ENCODE assay signal across 25 mouse cellular contexts in the genomic region with DNA sequence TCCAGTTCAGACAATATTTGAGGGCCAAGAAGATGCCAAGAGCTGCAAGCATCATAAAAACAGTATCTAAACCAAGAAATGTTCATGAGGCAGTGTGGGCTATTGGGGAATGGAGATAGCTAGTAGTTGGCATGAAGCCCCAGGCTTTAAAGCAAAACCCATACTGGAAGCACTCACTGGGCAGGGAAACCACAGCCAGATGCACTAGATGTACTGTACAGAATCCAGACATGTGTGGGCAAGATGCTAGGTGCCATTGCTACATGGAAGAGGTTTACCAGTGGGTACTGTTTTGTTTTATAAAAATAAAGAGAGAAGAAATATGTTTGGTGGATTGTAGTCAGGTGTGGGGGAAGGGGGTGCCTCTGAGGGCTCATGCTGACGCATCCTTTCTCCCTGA.
A peak's percentile ranks its signal among the peaks of the same experiment; 100 is the strongest.
DNase-seq lines count a peak whose midpoint lies in the region; ATAC-seq lines count a peak whose summit lies in the region.
"Had no signal": no experiment of that assay in that cellular context is flagged by ENCODE, and none has a peak within 500 bp of the region (broad histone marks: within the 10 kb centered on the region; RNA-seq: fewer than 3 reads in every experiment).

No protein-coding gene starts in this region.

- no peaks in the 10 kb centered on the region for H3K36me3 ChIP-seq in forebrain, embryonic 14.5 days (ENCODE audit: control insufficient read depth, insufficient read depth, low read length)
- no peaks in the 10 kb centered on the region for H3K36me3 ChIP-seq in forebrain, embryonic 11.5 days (ENCODE audit: control insufficient read depth, insufficient read depth, low read length)
- no peaks in the 10 kb centered on the region for H3K36me3 ChIP-seq in limb, embryonic 10.5 days
- H3K36me3 ChIP-seq: forebrain, embryonic 12.5 days; heart, embryonic 13.5 days; neural tube, embryonic 13.5 days had no signal

- ATAC-seq in forebrain, embryonic 14.5 days, result 0 out of 2 replicates have a peak, but pooled peaks have one; percentile 13
- no peak for ATAC-seq in forebrain, embryonic 11.5 days (replicated peaks; ENCODE audit: low FRiP score)
- ATAC-seq: activated CD4-positive, CD25-positive, alpha-beta regulatory T cell, adult 4 months; CD4-positive, CD25-positive, alpha-beta regulatory T cell, adult 4 months; hindbrain, postnatal 0 days; Patski had no signal

- H3K27ac ChIP-seq in forebrain, embryonic 14.5 days (ENCODE audit: low read depth, low read length), result no peak overlapping the region
- H3K27ac ChIP-seq in forebrain, embryonic 11.5 days (ENCODE audit: low read depth, low read length), result no peak overlapping the region
- peak overlapping the region; percentile 83; the same call in 1 of the 2 replicates for H3K27ac ChIP-seq in limb, embryonic 10.5 days
- H3K27ac ChIP-seq: forebrain, embryonic 12.5 days; heart, embryonic 13.5 days; hindbrain, postnatal 0 days; kidney, postnatal 0 days; neural tube, embryonic 13.5 days had no signal

- no peak overlapping the region for H3K9ac ChIP-seq in forebrain, embryonic 14.5 days (ENCODE audit: low read length)
- no peak overlapping the region for H3K9ac ChIP-seq in forebrain, embryonic 11.5 days (ENCODE audit: low read length)
- H3K9ac ChIP-seq: forebrain, embryonic 12.5 days; heart, embryonic 13.5 days had no signal

- no peak overlapping the region for H3K4me3 ChIP-seq in forebrain, embryonic 14.5 days (ENCODE audit: low read depth, low read length)
- H3K4me3 ChIP-seq in forebrain, embryonic 11.5 days (ENCODE audit: low read depth, low read length), result no peak overlapping the region
- H3K4me3 ChIP-seq in limb, embryonic 10.5 days, result no peak overlapping the region
- H3K4me3 ChIP-seq: forebrain, embryonic 12.5 days; heart, embryonic 13.5 days; megakaryocyte, embryonic 14.5 days; neural tube, embryonic 13.5 days had no signal

- H3K4me1 ChIP-seq in forebrain, embryonic 14.5 days (ENCODE audit: control insufficient read depth, insufficient read depth, low read length), result peaks cover 12% of the 10 kb centered on the region
- H3K4me1 ChIP-seq in forebrain, embryonic 11.5 days (replicated peaks; ENCODE audit: control insufficient read depth, insufficient read depth, low read length), result peaks cover 3% of the 10 kb centered on the region; the same call in 1 of the 2 replicates
- H3K4me1 ChIP-seq in limb, embryonic 10.5 days, result peaks cover 33% of the 10 kb centered on the region
- H3K4me1 ChIP-seq: megakaryocyte, embryonic 14.5 days had no signal

- WGBS in forebrain, embryonic 14.5 days, result 88% methylated on average over 1 of the region's 1 CpGs
- 90% methylated on average over 1 of the region's 1 CpGs for WGBS in forebrain, embryonic 11.5 days
- WGBS in limb, embryonic 10.5 days, result 98% methylated on average over 1 of the region's 1 CpGs

- no peaks in the 10 kb centered on the region; the same call in 1 of the 2 replicates for H3K27me3 ChIP-seq in forebrain, embryonic 14.5 days (replicated peaks; ENCODE audit: control insufficient read depth, insufficient read depth, low read length)
- no peaks in the 10 kb centered on the region for H3K27me3 ChIP-seq in forebrain, embryonic 11.5 days (ENCODE audit: control insufficient read depth, insufficient read depth, low read length)
- no peaks in the 10 kb centered on the region for H3K27me3 ChIP-seq in limb, embryonic 10.5 days (ENCODE audit: low read depth, poor library complexity, severe bottlenecking)
- H3K27me3 ChIP-seq: megakaryocyte, embryonic 14.5 days; neural tube, embryonic 13.5 days; Patski had no signal

- no peak overlapping the region for H3K4me2 ChIP-seq in forebrain, embryonic 14.5 days (ENCODE audit: low read length)
- H3K4me2 ChIP-seq in forebrain, embryonic 11.5 days (ENCODE audit: low read depth, low read length, severe bottlenecking), result no peak overlapping the region

- DNase-seq in forebrain, embryonic 14.5 days (ENCODE audit: low spot score), result no peak
- no peak for DNase-seq in forebrain, embryonic 11.5 days (ENCODE audit: low spot score)
- DNase-seq in layer of hippocampus, adult 9-11 months, result peak; percentile 11
- no peak for DNase-seq in layer of hippocampus, adult 18-20 months (ENCODE audit: low spot score in 2 of 2)
- peak; percentile 29 for DNase-seq in brain, adult 2 months (ENCODE audit: low read depth, low spot score)
- no peak for DNase-seq in limb, embryonic 10.5 days (ENCODE audit: low spot score)
- no peak for DNase-seq in cerebellum, adult 9-10 months
- DNase-seq: adrenal gland, postnatal 10 days; cerebellum, adult 11 months; cerebellum, postnatal 14 days; gastrocnemius, postnatal 14 days; heart, adult 18-20 months; kidney, adult 18-20 months; lung, adult 18-20 months; lung, postnatal 14 days; thymus, postnatal 25 days had no signal

- H3K9me3 ChIP-seq in forebrain, embryonic 14.5 days (replicated peaks; ENCODE audit: control insufficient read depth, low read length), result no peaks in the 10 kb centered on the region
- H3K9me3 ChIP-seq in forebrain, embryonic 11.5 days (ENCODE audit: control insufficient read depth, low read length), result no peaks in the 10 kb centered on the region
- H3K9me3 ChIP-seq in limb, embryonic 10.5 days (replicated peaks), result no peaks in the 10 kb centered on the region
- H3K9me3 ChIP-seq: forebrain, embryonic 12.5 days; heart, embryonic 13.5 days; neural tube, embryonic 13.5 days had no signal

Comparison
In these comparisons a context has a peak if more than half of its experiments do, and no peak if none do; other contexts are left out.
1. DNase-seq: peak in layer of hippocampus, adult 9-11 months (single experiment) and brain, adult 2 months (single experiment); none in forebrain, embryonic 14.5 days (single experiment), forebrain, embryonic 11.5 days (single experiment), layer of hippocampus, adult 18-20 months (0 of 2), limb, embryonic 10.5 days (single experiment) and cerebellum, adult 9-10 months (single experiment).